Mouse (Mus musculus): ENCODE results near the gene Nprl3. TPM values are rescaled to one million over a fixed set of nuclear protein-coding genes. Genes with fewer than 3 reads are reported as not detected.

The Nprl3 gene
- polyA plus RNA-seq, 1 experiment from 2014 or later, result 41.2 TPM

DNA sequence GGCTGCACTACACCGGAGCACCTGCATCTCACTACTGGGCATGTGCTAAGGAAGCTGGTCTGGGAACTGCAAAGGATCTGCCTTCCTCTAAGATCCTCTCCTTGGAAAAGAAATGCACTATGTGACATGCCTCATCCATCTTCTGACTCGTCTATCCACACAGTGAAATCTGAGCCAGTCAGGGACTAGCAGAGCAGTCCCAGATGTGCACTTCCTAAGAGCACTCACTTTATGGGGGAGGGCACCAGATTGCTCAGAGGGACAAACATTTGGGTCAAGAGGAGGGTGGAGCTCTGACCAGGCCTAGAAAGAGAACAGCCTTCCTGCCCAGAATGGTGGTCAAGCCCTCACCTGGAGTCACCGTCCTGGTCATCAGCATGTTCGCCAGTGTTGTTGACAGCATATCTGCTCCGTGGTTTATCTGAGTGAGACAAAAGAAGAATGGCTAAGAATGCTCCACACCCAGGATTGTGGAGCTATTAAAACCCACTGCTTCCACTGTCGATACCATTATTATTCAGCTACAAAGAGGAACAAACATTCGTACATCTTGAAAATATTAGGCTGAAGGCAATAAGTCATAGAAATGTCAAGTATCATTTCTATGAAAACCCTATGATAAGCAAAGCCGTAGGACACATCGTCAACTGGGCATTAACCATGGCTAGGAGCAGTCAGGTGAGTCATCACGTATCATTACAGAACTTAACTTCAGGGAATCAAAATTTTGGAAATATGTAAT lies 4.7 kb downstream of the Nprl3 start:
- H3K9ac ChIP-seq, result no peak overlapping the region
- ATAC-seq (ENCODE audit: insufficient number of reproducible peaks, low FRiP score, low TSS enrichment, low read depth), result no peak
- 64% methylated on average over 10 of the region's 10 CpGs for WGBS

DNA sequence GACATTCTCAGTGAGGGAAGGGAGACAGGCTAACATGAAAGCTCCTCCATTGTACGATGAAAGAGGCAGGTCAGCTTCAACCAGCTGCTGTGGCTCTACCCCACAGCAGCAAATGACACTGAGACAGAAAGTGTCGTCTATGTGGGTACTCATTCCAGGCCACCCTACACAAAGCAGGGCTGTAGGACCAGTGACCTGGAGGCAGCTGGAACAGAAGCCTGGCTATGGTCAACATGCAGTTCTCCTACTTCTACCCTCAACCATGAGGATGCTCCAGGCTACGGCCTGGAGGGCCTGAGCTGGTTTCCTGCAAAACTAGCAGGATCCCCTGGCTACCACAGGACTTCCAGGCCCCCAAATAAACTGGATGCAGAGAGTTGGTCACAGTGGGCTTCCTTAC lies 10.9 kb downstream of the Nprl3 start:
- Histone ChIP-seq H3K4me3 (replicated peaks) (no peak overlapping the region), H3K4me2 (replicated peaks) (no peak overlapping the region), H3K9me3 (replicated peaks) (no peaks in the 10 kb centered on the region), H3K9ac (no peak overlapping the region), H3K36me3 (peaks cover 33% of the 10 kb centered on the region), H3K27ac (replicated peaks) (no peak overlapping the region), H3K4me1 (no peaks in the 10 kb centered on the region), H3K27me3 (no peaks in the 10 kb centered on the region)
- WGBS, result 80% methylated on average over 3 of the region's 3 CpGs
- no peak for ATAC-seq (ENCODE audit: insufficient number of reproducible peaks, low FRiP score, low TSS enrichment, low read depth)

More for the DNA sequence above, 4.7 kb downstream of the Nprl3 start:
- Histone ChIP-seq H3K4me2 (replicated peaks) (no peak overlapping the region), H3K27me3 (no peaks in the 10 kb centered on the region), H3K4me3 (replicated peaks) (no peak overlapping the region), H3K36me3 (peaks cover 8% of the 10 kb centered on the region), H3K9me3 (replicated peaks) (no peaks in the 10 kb centered on the region), H3K4me1 (peaks cover under 1% of the 10 kb centered on the region; the same call in 1 of the 2 replicates), H3K27ac (replicated peaks) (no peak overlapping the region)

DNA sequence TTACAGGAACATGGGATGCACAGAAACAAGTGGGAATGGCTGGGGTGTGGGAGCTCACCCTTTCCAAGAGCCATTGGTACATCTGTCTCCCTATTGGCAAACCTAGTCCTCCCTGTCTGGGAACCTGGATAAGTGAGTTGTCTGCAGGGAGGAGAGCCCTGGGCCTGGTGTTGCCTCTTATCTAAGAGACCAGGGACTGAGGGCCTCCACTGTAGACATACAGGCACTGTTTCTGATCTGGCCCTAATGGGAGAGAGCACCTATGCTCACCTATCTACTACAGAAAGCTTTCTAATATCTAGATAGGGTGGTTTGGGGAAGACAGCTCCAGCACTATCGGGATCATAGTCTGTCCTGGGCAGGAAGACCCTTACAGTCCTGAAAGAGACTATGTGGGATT lies 11.4 kb downstream of the Nprl3 start:
- Histone ChIP-seq H3K27me3 (no peaks in the 10 kb centered on the region), H3K27ac (replicated peaks) (no peak overlapping the region), H3K4me2 (replicated peaks) (no peak overlapping the region), H3K9ac (no peak overlapping the region), H3K4me1 (no peaks in the 10 kb centered on the region), H3K4me3 (replicated peaks) (no peak overlapping the region), H3K36me3 (peaks cover 37% of the 10 kb centered on the region), H3K9me3 (replicated peaks) (no peaks in the 10 kb centered on the region)
- ATAC-seq (ENCODE audit: insufficient number of reproducible peaks, low FRiP score, low TSS enrichment, low read depth), result no peak
- 89% methylated on average over 1 of the region's 1 CpGs for WGBS

DNA sequence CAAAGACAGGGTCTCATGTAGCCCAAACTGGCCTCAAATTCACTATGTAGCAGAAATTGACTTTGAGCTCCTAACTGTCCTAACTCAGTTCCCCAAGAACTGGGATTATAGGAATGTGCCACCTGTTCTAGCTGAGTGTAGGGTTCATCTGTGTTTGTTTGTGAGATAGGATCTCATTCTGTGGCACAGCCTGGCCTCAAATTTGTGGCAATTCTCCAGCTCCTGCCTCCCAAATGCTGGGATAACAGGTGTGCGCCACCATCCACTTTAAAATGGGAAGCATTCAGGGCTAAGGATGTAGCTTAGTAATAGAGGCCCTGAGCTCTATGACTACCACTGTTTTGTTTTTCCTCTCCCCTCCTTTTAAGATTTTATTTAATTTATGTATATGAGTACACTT lies 14.4 kb downstream of the Nprl3 start:
- Histone ChIP-seq H3K4me3 (replicated peaks) (no peak overlapping the region), H3K27me3 (no peaks in the 10 kb centered on the region), H3K9ac (no peak overlapping the region), H3K27ac (replicated peaks) (no peak overlapping the region), H3K36me3 (peaks cover 52% of the 10 kb centered on the region), H3K9me3 (replicated peaks) (no peaks in the 10 kb centered on the region), H3K4me2 (replicated peaks) (no peak overlapping the region), H3K4me1 (no peaks in the 10 kb centered on the region)
- whole genome bisulfite sequencing, result 93% methylated on average over 1 of the region's 1 CpGs
- no peak for ATAC-seq (ENCODE audit: insufficient number of reproducible peaks, low FRiP score, low TSS enrichment, low read depth)

DNA sequence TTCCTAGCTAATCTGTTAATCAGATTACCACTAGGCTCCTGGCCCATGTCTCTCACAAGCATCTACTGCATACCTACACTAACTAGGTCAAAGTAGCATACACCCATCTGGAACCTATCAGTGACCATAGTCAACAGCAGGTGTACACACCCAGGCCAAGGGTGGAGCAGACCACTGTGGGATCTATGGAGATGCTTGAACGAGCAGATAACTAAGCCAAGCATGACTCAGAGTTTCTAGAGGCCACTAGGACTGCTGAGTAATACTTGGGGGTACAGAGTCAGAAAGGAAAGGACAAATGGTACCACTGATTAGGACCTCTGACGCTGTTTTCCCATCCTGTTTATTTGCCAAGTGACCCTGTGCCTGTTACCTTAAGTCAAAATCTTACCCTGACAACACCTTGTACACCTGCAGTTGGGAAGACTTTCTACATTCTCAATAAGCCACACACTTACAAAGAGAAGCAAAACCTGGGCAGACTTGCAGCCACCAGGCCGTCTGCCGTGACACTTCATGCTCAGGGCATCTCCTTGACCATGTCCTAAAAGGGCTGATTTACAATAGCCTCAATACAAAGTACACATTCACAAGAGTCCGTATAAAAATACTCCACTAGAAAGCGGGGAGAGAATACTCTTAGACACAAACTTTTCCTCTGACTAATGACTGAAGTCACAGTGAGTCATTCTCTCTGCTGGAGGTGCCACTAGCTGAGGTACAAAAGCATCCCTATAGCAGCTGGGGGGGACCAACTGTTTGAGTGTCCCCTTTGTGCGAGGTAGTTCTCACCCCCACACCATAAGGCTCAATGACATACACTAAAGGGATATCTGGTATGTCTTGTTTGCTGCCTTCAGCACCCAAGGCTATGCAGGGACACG lies 16.4 kb downstream of the Nprl3 start:
- Histone ChIP-seq H3K4me2 (replicated peaks) (no peak overlapping the region), H3K9me3 (replicated peaks) (no peaks in the 10 kb centered on the region), H3K36me3 (peaks cover 69% of the 10 kb centered on the region), H3K27me3 (no peaks in the 10 kb centered on the region), H3K4me1 (no peaks in the 10 kb centered on the region), H3K27ac (replicated peaks) (no peak overlapping the region), H3K4me3 (replicated peaks) (no peak overlapping the region), H3K9ac (no peak overlapping the region)
- 83% methylated on average over 8 of the region's 8 CpGs for WGBS
- ATAC-seq (ENCODE audit: insufficient number of reproducible peaks, low FRiP score, low TSS enrichment, low read depth), result no peak

DNA sequence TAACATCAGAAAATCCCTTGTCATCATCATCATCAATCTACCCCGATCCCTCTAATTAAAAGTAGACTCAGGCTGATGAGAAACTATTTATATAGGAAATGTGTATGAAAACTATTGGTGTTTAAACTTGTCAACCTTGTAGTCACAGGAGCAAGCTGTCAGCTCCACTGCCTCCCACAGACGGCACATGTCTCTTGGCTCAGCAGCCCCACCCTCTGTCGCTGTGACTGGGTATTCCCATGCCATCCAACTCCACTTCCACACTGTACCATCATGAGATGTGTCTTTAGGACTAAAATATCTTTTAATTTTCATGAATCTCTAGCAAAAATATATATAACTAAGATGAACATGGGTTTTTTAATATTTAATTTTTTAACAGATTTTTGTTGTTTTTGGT lies 19.2 kb downstream of the Nprl3 start:
- Histone ChIP-seq H3K4me1 (peaks cover 17% of the 10 kb centered on the region), H3K4me2 (replicated peaks) (no peak overlapping the region), H3K4me3 (replicated peaks) (no peak overlapping the region), H3K36me3 (peaks cover 69% of the 10 kb centered on the region), H3K27me3 (no peaks in the 10 kb centered on the region), H3K9ac (no peak overlapping the region), H3K9me3 (replicated peaks) (no peaks in the 10 kb centered on the region), H3K27ac (replicated peaks) (no peak overlapping the region)
- ATAC-seq (ENCODE audit: insufficient number of reproducible peaks, low FRiP score, low TSS enrichment, low read depth), result no peak
- 78% methylated on average over 3 of the region's 3 CpGs for WGBS

DNA sequence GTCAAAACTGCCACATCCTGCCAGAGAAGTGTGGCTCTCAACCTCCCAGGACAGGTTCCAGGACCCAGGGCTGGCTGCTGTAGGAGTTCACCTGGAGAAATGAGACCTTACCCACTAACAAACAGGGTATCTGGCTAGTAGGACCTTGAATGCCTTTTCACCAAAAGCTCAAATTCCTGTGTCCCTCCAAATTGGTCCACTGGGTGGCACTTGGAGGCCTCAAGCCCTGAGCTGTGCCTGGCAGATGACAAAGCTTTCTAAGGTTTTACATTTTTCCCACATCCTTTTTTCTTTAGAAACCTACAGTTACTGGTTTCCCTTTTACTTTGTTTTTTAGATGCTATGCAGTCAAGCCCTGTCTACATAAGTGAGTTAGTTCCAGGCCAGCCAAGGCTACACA lies 20.4 kb downstream of the Nprl3 start:
- no peak for ATAC-seq (ENCODE audit: insufficient number of reproducible peaks, low FRiP score, low TSS enrichment, low read depth)

DNA sequence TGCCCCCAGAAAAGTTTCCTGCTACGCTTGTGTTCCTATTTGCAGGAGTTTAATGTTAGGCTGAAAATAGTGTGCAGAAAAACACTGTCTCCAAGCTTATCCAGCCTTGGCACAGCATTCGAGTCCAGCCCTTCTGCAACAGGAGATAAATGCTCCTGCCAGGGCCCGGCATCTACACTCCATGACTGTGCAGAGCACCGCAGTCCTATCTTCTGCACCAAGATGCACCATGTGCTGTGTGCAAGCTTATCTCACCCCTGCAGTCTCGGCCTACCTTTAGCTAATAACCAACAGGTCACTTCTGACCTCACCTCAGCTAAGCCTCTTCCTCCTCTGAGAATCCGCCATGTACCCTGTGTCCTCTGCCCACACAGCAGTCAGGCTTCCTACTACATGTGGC lies 21.9 kb downstream of the Nprl3 start:
- 0 out of 2 replicates have a peak overlapping the region, but pooled peaks have one; percentile 44 for H3K27ac ChIP-seq (replicated peaks)
- no peak for ATAC-seq (ENCODE audit: insufficient number of reproducible peaks, low FRiP score, low TSS enrichment, low read depth)
- WGBS, result 94% methylated on average over 6 of the region's 6 CpGs
- H3K4me2 ChIP-seq (replicated peaks), result no peak overlapping the region
- H3K4me3 ChIP-seq (replicated peaks), result no peak overlapping the region
- no peaks in the 10 kb centered on the region for H3K27me3 ChIP-seq
- peaks cover 56% of the 10 kb centered on the region for H3K36me3 ChIP-seq
- H3K9me3 ChIP-seq (replicated peaks), result no peaks in the 10 kb centered on the region
- no peak overlapping the region for H3K9ac ChIP-seq
- peaks cover 22% of the 10 kb centered on the region for H3K4me1 ChIP-seq

More for the DNA sequence above, 20.4 kb downstream of the Nprl3 start:
- H3K9ac ChIP-seq, result no peak overlapping the region
- peaks cover 22% of the 10 kb centered on the region for H3K4me1 ChIP-seq
- no peaks in the 10 kb centered on the region for H3K9me3 ChIP-seq (replicated peaks)
- H3K36me3 ChIP-seq, result peaks cover 57% of the 10 kb centered on the region
- H3K27me3 ChIP-seq, result no peaks in the 10 kb centered on the region
- no peak overlapping the region for H3K27ac ChIP-seq (replicated peaks)
- H3K4me3 ChIP-seq (replicated peaks), result no peak overlapping the region
- H3K4me2 ChIP-seq (replicated peaks), result no peak overlapping the region

DNA sequence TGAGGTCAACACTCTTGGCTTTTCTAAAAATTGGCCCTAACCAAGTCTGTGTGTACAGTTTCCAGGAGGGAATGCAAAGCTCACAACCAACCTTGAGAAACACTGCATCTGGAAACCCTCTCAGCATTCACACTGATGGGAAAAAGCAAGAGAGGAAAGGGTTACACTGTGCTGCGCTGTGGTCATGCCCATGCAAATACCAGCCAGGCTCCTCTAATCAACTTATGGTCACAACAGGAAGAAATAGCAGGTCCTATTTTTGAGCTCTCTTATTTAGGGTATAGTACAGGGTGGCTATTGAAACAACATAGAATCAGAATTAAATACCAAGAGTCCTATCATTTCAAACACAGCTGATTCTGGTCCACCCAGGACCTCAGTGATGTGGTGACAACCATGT lies 22.9 kb downstream of the Nprl3 start:
- peak; percentile 68; the same call in 1 of the 2 replicates for ATAC-seq (ENCODE audit: insufficient number of reproducible peaks, low FRiP score, low TSS enrichment, low read depth)
- Histone ChIP-seq H3K36me3 (peaks cover 57% of the 10 kb centered on the region), H3K9ac (no peak overlapping the region), H3K4me2 (replicated peaks) (no peak overlapping the region), H3K27ac (replicated peaks) (peak overlapping the region; percentile 75; the same call in 1 of the 2 replicates), H3K27me3 (no peaks in the 10 kb centered on the region), H3K4me3 (replicated peaks) (no peak overlapping the region), H3K9me3 (replicated peaks) (no peaks in the 10 kb centered on the region), H3K4me1 (peaks cover 22% of the 10 kb centered on the region)
- WGBS, result 82% methylated on average over 1 of the region's 1 CpGs

DNA sequence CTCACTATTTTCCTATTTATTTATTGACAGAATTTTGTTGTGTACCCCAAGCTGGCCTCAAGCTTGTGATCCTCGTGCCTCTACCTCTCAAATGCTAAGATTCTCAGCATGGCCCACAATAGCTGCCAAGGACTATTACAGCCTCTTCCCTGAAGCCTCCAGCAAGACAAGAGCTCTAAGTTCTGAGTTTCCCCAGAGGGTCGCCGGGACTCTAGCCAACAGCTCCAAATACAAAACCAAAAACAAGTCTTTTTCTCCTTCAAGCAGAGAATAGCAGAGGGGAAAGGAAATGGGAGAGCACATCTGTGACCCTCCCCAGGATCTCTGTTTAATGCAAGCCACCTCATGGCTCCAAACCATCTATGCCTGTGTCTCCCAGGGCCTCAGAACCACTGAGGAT lies 23.4 kb downstream of the Nprl3 start:
- ATAC-seq (ENCODE audit: insufficient number of reproducible peaks, low FRiP score, low TSS enrichment, low read depth), result no peak
- WGBS, result 52% methylated on average over 3 of the region's 3 CpGs
- Histone ChIP-seq H3K4me2 (replicated peaks) (no peak overlapping the region), H3K4me1 (peaks cover 22% of the 10 kb centered on the region), H3K36me3 (peaks cover 58% of the 10 kb centered on the region), H3K4me3 (replicated peaks) (no peak overlapping the region), H3K9ac (no peak overlapping the region), H3K9me3 (replicated peaks) (no peaks in the 10 kb centered on the region), H3K27ac (replicated peaks) (peak overlapping the region; percentile 75; the same call in 1 of the 2 replicates), H3K27me3 (no peaks in the 10 kb centered on the region)

DNA sequence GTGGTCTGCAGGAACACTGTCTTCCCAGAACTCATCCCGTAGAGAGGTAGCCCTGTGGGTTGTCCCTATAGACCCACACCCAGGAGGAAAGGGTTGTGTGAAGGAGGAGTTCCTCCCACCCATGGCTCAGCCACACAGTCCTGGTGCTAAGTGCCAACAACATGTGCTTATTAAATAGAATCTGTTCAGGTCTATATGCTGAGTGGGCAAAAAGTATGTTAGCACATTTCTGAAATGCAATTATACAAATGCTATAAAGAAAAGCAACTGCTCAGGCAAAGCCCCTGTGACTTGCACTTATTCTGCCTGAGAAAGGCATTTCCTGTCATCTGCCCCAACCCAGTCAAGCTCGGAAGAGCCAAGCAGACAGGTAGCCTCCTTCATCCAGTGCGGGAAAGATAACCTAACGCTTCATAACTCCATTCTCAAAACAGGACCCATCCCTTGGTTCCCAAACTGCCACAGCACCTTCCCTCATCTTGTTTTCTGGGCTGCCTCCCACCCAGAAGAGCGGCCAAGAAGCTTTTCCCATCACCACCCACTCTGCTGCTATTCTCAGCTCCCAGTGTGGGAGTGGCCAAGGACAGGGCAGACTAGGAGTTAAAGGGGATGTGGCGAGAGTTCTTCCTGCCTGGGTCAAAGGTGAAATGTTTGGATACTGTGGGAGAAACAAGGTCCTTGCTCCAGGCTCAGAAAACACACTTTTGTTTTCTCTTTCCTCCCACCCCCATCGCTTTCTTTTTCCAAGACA lies 24.1 kb downstream of the Nprl3 start:
- WGBS, result 53% methylated on average over 7 of the region's 7 CpGs
- no peak overlapping the region for H3K9ac ChIP-seq
- H3K4me3 ChIP-seq (replicated peaks), result no peak overlapping the region
- H3K4me1 ChIP-seq, result peaks cover 23% of the 10 kb centered on the region
- peaks cover 59% of the 10 kb centered on the region for H3K36me3 ChIP-seq
- no peak for ATAC-seq (ENCODE audit: insufficient number of reproducible peaks, low FRiP score, low TSS enrichment, low read depth)
- H3K27me3 ChIP-seq, result no peaks in the 10 kb centered on the region
- no peak overlapping the region for H3K4me2 ChIP-seq (replicated peaks)
- no peaks in the 10 kb centered on the region for H3K9me3 ChIP-seq (replicated peaks)
- H3K27ac ChIP-seq (replicated peaks), result 0 out of 2 replicates have a peak overlapping the region, but pooled peaks have one; percentile 75

Measured in embryonic facial prominence, embryonic 15.5 days (tissue).